Mouse (Mus musculus) ovary, adult 2 months (tissue): Measurements from ENCODE around the gene Lypd8. TPM values are rescaled to one million over a fixed set of nuclear protein-coding genes. Genes with fewer than 3 reads are reported as not detected.

ENCODE experiments used
- polyA plus RNA-seq: library from polyadenylated mRNA; depleted of rRNA; stranded (reverse); fragments of >200 nt; gene quantifications from 2 replicates; pipeline ENCODE4 v1.2.3, GENCODE M21; 2012; rRNA removed

The Lypd8 gene
- 0.80 and 1.4 TPM in 2 replicates for polyA plus RNA-seq

DNA sequence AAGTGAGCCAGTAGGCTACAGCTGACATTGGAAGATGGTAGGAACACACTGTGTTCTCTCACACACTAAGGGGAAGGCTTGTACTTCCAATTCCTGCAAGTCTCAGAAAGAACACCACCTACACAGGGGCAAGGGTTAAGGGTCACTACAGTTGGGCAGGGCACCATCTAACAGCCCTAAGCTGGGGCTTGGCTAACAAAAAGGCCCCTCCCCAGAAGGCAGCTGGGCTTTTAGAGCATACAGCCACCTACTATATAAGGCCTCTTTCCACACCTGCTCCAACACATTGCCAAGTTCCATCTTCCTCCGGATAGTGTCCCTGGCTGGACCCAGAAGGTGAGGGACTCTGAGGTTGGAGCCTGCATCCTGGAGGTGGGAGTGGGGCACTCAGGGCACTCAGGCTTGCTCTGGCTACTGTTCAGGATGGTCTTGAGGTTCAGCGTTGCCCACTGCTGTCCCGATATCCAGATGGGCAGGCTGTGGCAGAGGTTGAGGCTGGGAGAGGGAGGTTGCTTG is at the start of gene Lypd8:
Lypd8 (plus strand) TSS at position 281 of the 516 bp plus-strand sequence.

DNA sequence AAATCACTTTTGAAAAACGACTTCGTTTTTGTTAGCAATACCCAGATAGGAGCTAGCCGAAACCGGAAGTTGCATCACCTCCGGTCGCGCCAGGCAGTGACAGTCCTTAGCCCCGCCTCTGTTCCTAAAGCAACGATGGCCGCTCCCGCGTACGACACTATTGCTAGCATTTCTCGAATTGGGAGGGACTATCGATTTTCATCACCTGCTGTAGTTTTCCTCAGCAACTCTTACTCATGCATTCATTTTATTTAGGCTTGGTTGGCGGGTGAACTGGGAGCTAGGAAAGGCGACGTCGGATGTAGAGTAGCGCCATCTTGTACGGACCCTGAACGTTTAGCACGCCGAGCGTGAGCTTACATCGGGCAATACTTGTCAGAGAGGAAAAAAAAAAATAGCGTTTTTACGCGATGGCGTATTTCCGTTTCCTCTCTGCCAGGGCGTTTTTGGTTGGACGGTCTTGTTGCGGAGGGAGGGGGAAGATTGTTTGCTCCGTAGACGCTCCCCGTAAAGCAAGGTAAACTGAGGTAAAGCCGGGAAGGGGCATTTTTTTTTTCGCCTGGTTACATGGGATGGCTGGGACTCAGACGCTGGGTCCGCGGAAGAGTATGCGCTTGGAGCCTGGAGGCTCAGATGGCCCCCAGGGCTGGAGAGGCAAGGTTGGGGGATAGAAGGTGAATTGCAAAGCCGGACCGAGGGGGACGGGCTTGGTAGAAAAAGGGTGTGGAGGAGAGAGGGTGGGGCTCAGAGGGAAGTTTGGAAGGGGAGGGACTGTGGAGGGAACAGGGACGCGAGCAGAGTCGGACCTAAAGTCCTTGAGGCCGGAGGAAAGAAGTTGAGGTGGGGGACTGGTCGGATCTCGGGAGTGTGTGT is 48.3 kb upstream of the Lypd8 start, which contains the start of the genes Zfp672 and Sh3bp5l:
Zfp672 (minus strand) TSS at position 64 of the 873 bp plus-strand sequence.
Sh3bp5l (plus strand) TSS at position 449 of the 873 bp plus-strand sequence.

DNA sequence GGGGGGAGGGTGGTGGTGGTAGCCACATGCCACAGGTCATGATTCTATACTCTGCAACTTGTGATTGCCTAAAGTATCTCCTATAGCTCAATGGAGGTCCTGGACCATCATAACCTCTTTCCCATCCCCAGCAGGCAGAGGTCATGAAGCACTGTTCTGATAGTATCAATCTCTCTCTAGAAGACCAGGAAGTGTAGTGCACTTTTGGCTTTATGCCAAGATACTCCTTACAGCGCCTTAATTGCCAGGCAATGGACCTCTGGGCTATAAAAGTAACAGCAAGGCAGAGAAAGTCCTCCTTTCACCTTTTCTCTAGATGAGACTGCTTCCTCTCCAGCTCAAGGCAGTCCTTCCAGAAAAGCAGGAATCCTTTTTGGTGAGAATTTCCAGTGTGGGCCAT is 42.0 kb downstream of the Lypd8 start, which contains the start of gene 1810065E05Rik:
1810065E05Rik (plus strand) TSS at position 297 of the 400 bp plus-strand sequence.

DNA sequence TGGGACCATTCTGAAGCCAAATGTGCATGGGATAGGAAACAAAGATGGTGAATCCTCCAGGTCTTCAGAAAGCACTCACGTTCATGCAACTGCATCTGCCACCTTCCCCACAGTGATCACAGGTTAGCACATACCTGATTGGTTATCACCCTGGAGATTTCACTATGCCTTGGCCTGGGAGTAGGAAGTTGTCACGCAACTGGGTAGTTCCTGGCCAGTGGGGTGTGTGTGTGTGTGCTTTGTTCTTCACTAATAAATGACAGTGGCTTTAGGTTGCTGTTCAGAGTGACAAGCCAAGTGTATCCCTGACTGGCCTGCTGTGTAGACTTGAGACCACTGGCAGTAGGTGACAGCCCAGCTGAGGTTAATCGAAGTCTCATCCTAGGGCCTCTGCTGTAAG is 53.4 kb downstream of the Lypd8 start, which contains the start of gene Gm12253:
Gm12253 (plus strand) TSS at position 301 of the 400 bp plus-strand sequence.

Other genes starting within 250 kb of the Lypd8 start
- gene Gemin5, start 210.5 kb upstream of the Lypd8 start, polyA plus RNA-seq, result 18.3 and 18.6 TPM in 2 replicates
- gene Mrpl22, start 207.4 kb upstream of the Lypd8 start, polyA plus RNA-seq, result 25.5 and 30.1 TPM in 2 replicates
- gene Igtp, start 179.5 kb upstream of the Lypd8 start, polyA plus RNA-seq, result 7.7 and 11.5 TPM in 2 replicates
- 9.3 and 12.9 TPM in 2 replicates for gene Irgm2, start 179.4 kb upstream of the Lypd8 start, polyA plus RNA-seq
- 0.25 and 0.50 TPM in 2 replicates for gene 4930438A08Rik, start 104.2 kb upstream of the Lypd8 start, polyA plus RNA-seq
- 40.8 and 41.4 TPM in 2 replicates for gene Zfp692, start 72.0 kb upstream of the Lypd8 start, polyA plus RNA-seq
- gene Zfp672, start 48.7 kb upstream of the Lypd8 start, polyA plus RNA-seq, result 58.2 and 61.2 TPM in 2 replicates
- 34.0 and 37.9 TPM in 2 replicates for gene Sh3bp5l, start 48.3 kb upstream of the Lypd8 start, polyA plus RNA-seq
- gene 1810065E05Rik, start 42.1 kb downstream of the Lypd8 start, polyA plus RNA-seq, result 0.42 and 1.6 TPM in 2 replicates
- not detected in 2 replicates for gene Gm12253, start 53.5 kb downstream of the Lypd8 start, polyA plus RNA-seq
- not detected in 2 replicates for gene Lypd9, start 73.9 kb downstream of the Lypd8 start, polyA plus RNA-seq
- not detected in 2 replicates for gene Olfr30, start 83.2 kb downstream of the Lypd8 start, polyA plus RNA-seq
- not detected in 2 replicates for gene Olfr332, start 113.5 kb downstream of the Lypd8 start, polyA plus RNA-seq
- 0.20 TPM in 1 of 2 replicates, not detected in the other for gene Olfr331, start 123.5 kb downstream of the Lypd8 start, polyA plus RNA-seq
- 4.6 and 8.1 TPM in 2 replicates for gene Olfr330, start 155.8 kb downstream of the Lypd8 start, polyA plus RNA-seq
- gene Olfr329-ps, start 167.4 kb downstream of the Lypd8 start, polyA plus RNA-seq, result 2.4 and 4.6 TPM in 2 replicates
- gene Olfr328, start 176.6 kb downstream of the Lypd8 start, polyA plus RNA-seq, result 0.24 and 0.40 TPM in 2 replicates
- 0.50 TPM in 1 of 2 replicates, not detected in the other for gene Olfr224, start 191.5 kb downstream of the Lypd8 start, polyA plus RNA-seq
- gene Olfr325, start 198.7 kb downstream of the Lypd8 start, polyA plus RNA-seq, result not detected in 2 replicates
- gene Olfr324, start 216.1 kb downstream of the Lypd8 start, polyA plus RNA-seq, result not detected in 2 replicates
- 0.28 TPM in 1 of 2 replicates, not detected in the other for gene 2210407C18Rik, start 237.0 kb downstream of the Lypd8 start, polyA plus RNA-seq